Mouse (Mus musculus) erythroblast, embryonic 14.5 days (primary cell): ENCODE results near the gene Yy1. TPM values are rescaled to one million over a fixed set of nuclear protein-coding genes. Genes with fewer than 3 reads are reported as not detected.

Experiments
- H3K27me3 ChIP-seq: 2 replicates; pipeline ENCODE4 v1.6.1; 2012; ENCODE audit warnings: inconsistent platforms; ENCODE audit not compliant: control insufficient read depth
- H3K36me3 ChIP-seq: 2 replicates; pipeline ENCODE4 v1.6.1; 2012; ENCODE audit warnings: mild to moderate bottlenecking, inconsistent platforms; ENCODE audit not compliant: control insufficient read depth
- H3K4me1 ChIP-seq: 2 replicates; pipeline ENCODE4 v1.6.1; 2012; ENCODE audit warnings: inconsistent platforms; ENCODE audit not compliant: control insufficient read depth
- H3K4me3 ChIP-seq: replicated peaks from 2 replicates; pipeline ENCODE3; 2012; ENCODE audit warnings: moderate library complexity, mild to moderate bottlenecking, inconsistent platforms
- H3K9me3 ChIP-seq: 2 replicates; pipeline ENCODE4 v1.6.1; 2012; ENCODE audit warnings: low read length, inconsistent platforms, mixed read lengths; ENCODE audit not compliant: control insufficient read depth
- GATA1 ChIP-seq: IDR thresholded peaks from 2 replicates; pipeline ENCODE4 v1.6.1; 2012; ENCODE audit warnings: low read length, inconsistent platforms, mixed read lengths
- TAL1 ChIP-seq: IDR thresholded peaks from 3 replicates; pipeline ENCODE4 v1.6.1; 2012; ENCODE audit warnings: low read length, inconsistent platforms, mixed read lengths
- polyA plus RNA-seq: library from polyadenylated mRNA; stranded (reverse); fragments of >175 nt; gene quantifications from 2 replicates; pipeline ENCODE4 v1.2.3, GENCODE M21; 2012

The Yy1 gene
- polyA plus RNA-seq, 1 experiment, result 3.0 TPM

DNA sequence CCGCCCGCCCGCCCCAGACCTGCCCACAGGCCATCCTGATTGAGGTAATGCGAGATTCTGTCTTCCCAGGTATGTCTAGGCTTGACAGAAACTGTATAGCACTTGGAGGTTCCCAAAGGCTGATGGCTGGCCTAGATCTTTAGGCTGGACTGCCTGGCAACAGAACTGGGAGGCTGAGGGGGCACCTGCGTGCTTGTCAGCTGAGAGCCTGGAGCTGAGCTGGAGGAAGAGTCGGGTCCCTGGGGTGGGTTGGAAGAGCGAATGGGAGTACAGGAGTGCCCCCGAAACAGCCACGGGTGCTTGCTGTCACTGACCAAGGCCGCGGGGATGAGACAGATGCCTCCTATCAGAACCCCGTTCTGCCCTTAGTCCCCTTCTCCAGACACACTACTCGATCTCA lies 34.1 kb upstream of the Yy1 start:
- TF ChIP-seq GATA1, result no peak
- no peak for TF ChIP-seq TAL1
- Histone ChIP-seq H3K4me1 (peaks cover 51% of the 10 kb centered on the region), H3K4me3 (no peak overlapping the region)

DNA sequence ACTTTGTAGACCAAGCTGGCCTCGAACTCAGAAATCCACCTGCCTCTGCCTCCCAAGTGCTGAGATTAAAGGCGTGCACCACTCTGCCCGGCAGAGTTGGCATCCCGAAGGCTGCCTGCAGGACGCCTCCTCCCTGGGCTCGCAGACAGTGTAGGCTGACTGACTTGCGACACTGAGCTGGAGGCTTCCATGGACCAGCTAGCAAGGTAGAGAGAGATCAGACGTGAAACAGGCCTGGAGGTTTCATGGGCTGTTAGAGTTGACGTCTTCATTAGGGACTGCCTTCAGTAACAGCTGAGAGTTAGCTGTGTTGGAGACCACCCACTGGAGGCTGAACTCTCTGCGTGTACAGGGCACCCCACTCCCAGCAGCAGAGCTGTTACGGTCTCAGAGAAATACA lies 33.5 kb upstream of the Yy1 start:
- peaks cover 57% of the 10 kb centered on the region for H3K4me1 ChIP-seq
- no peak for TF ChIP-seq GATA1
- no peak for TF ChIP-seq TAL1
- no peaks in the 10 kb centered on the region for H3K9me3 ChIP-seq
- H3K4me3 ChIP-seq, result no peak overlapping the region
- no peaks in the 10 kb centered on the region for H3K27me3 ChIP-seq
- H3K36me3 ChIP-seq, result no peaks in the 10 kb centered on the region

More for the DNA sequence above, 34.1 kb upstream of the Yy1 start:
- H3K36me3 ChIP-seq, result no peaks in the 10 kb centered on the region
- H3K9me3 ChIP-seq, result no peaks in the 10 kb centered on the region
- H3K27me3 ChIP-seq, result no peaks in the 10 kb centered on the region

- Histone ChIP-seq H3K27me3 (no peaks in the 10 kb centered on the region), H3K36me3 (no peaks in the 10 kb centered on the region), H3K4me1 (peaks cover 63% of the 10 kb centered on the region), H3K4me3 (no peak overlapping the region), H3K9me3 (no peaks in the 10 kb centered on the region)
- no peak for TF ChIP-seq TAL1
- TF ChIP-seq GATA1, result no peak
Measured at GRCm38 (mm10) chr12:108760016-108760415, 32.8 kb upstream of the Yy1 start.

- Histone ChIP-seq H3K36me3 (no peaks in the 10 kb centered on the region), H3K4me3 (no peak overlapping the region), H3K27me3 (no peaks in the 10 kb centered on the region), H3K4me1 (peaks cover 68% of the 10 kb centered on the region), H3K9me3 (no peaks in the 10 kb centered on the region)
- TF ChIP-seq TAL1 (no peak), GATA1 (no peak)
Measured at GRCm38 (mm10) chr12:108760500-108761020, 32.2 kb upstream of the Yy1 start.

- Histone ChIP-seq H3K9me3 (no peaks in the 10 kb centered on the region), H3K4me1 (peaks cover 75% of the 10 kb centered on the region), H3K27me3 (peaks cover under 1% of the 10 kb centered on the region; the same call in 1 of the 2 replicates), H3K4me3 (no peak overlapping the region), H3K36me3 (no peaks in the 10 kb centered on the region)
- TF ChIP-seq GATA1 (no peak), TAL1 (no peak)
Measured at GRCm38 (mm10) chr12:108761209-108761608, 31.6 kb upstream of the Yy1 start.

- Histone ChIP-seq H3K36me3 (no peaks in the 10 kb centered on the region), H3K4me3 (no peak overlapping the region), H3K9me3 (no peaks in the 10 kb centered on the region), H3K27me3 (peaks cover 6% of the 10 kb centered on the region; the same call in 1 of the 2 replicates), H3K4me1 (peaks cover 78% of the 10 kb centered on the region)
- no peak for TF ChIP-seq GATA1
- no peak for TF ChIP-seq TAL1
Measured at GRCm38 (mm10) chr12:108761665-108762064, 31.1 kb upstream of the Yy1 start.

- peak overlapping the region; percentile 58 for H3K4me3 ChIP-seq
- H3K27me3 ChIP-seq, result peaks cover 10% of the 10 kb centered on the region; the same call in 1 of the 2 replicates
- peak; percentile 61 for TF ChIP-seq GATA1
- TF ChIP-seq TAL1, result peak; percentile 46; the same call in 1 of the 3 replicates
- peaks cover 72% of the 10 kb centered on the region for H3K4me1 ChIP-seq
- no peaks in the 10 kb centered on the region for H3K9me3 ChIP-seq
- H3K36me3 ChIP-seq, result no peaks in the 10 kb centered on the region
Measured at GRCm38 (mm10) chr12:108763057-108763796, 29.5 kb upstream of the Yy1 start.

- Histone ChIP-seq H3K27me3 (peaks cover 10% of the 10 kb centered on the region; the same call in 1 of the 2 replicates), H3K4me1 (peaks cover 74% of the 10 kb centered on the region), H3K4me3 (peak overlapping the region; percentile 62), H3K9me3 (no peaks in the 10 kb centered on the region), H3K36me3 (no peaks in the 10 kb centered on the region)
- TF ChIP-seq GATA1 (no peak), TAL1 (no peak)
Measured at GRCm38 (mm10) chr12:108764917-108765678, 27.7 kb upstream of the Yy1 start.

- Histone ChIP-seq H3K4me1 (peaks cover 67% of the 10 kb centered on the region), H3K36me3 (no peaks in the 10 kb centered on the region; the same call in 1 of the 2 replicates), H3K9me3 (no peaks in the 10 kb centered on the region), H3K27me3 (peaks cover 10% of the 10 kb centered on the region; the same call in 1 of the 2 replicates), H3K4me3 (peak overlapping the region; percentile 62)
- TF ChIP-seq TAL1 (no peak), GATA1 (no peak)
Measured at GRCm38 (mm10) chr12:108765751-108766221, 27.0 kb upstream of the Yy1 start.
